Mouse (Mus musculus): ENCODE measurements at regions not wholly inside any gene's neighbourhood (a gene's known extent, or its start where the extent isn't known, plus 50 kb on each side); places are given as distances from the start of the nearest gene placed in this dataset.

DNA sequence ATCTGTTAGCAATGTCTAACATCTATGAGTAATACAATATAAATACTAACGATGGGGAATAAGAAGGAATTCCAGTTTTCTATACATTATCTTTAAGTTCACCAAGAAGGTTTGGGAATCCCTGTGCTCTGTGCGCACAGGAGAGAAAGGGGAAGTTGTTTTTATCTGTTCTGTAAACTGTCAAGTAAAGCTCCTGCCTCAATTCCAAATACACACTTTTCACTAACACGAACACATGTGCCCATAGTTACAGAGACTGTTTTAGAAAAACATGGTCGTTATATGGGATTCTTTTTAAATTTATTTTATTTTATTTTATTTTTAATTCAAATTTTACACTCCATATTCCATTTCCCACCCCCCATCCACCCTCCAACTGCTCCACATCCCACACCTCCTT lies 50.8 kb upstream of the Mef2c start:
- TF ChIP-seq TAL1 (IDR thresholded peaks at IDR 0.05; ENCODE audit: low read length) (no peak), GATA1 (IDR thresholded peaks at IDR 0.05; ENCODE audit: low read length) (no peak)
